Mouse (Mus musculus) G1E (cell line): Measurements from ENCODE around the gene Myocd. TPM values are rescaled to one million over a fixed set of nuclear protein-coding genes. Genes with fewer than 3 reads are reported as not detected.

Source experiments
- ATAC-seq: 2 replicates; pipeline ENCODE4 v1.8.0; 2016; ENCODE audit warnings: mild to moderate bottlenecking; ENCODE audit not compliant: insufficient number of reproducible peaks, poor library complexity, low FRiP score, severe bottlenecking; ENCODE audit errors: extremely low read depth
- DNase-seq: peaks from one replicate; pipeline ENCODE4 v3.0.0; 2012; ENCODE audit warnings: low spot score
- H3K27me3 ChIP-seq: 2 replicates; pipeline ENCODE4 v1.6.1; 2012; ENCODE audit warnings: mild to moderate bottlenecking, low read length, inconsistent platforms; ENCODE audit not compliant: insufficient read depth
- H3K36me3 ChIP-seq: replicated peaks from 2 replicates; pipeline ENCODE3; 2012; ENCODE audit warnings: mild to moderate bottlenecking, inconsistent platforms
- H3K4me1 ChIP-seq: 2 replicates; pipeline ENCODE4 v1.6.1; 2012; ENCODE audit warnings: low read depth, low read length, inconsistent platforms, mixed read lengths; ENCODE audit not compliant: insufficient read depth
- H3K4me3 ChIP-seq: 2 replicates; pipeline ENCODE4 v1.5.1; 2012; ENCODE audit warnings: low read depth, mild to moderate bottlenecking, inconsistent platforms, low read length, moderate library complexity, mixed read lengths
- H3K9me3 ChIP-seq: replicated peaks from 2 replicates; pipeline ENCODE4 v1.6.1; 2012; ENCODE audit warnings: inconsistent platforms
- CTCF ChIP-seq: IDR thresholded peaks from 2 replicates; pipeline ENCODE4 v1.5.1; 2012; ENCODE audit warnings: low read depth, low read length, inconsistent platforms, mixed read lengths
- GATA1 ChIP-seq: IDR thresholded peaks from 2 replicates; pipeline ENCODE4 v1.6.1; 2012; ENCODE audit warnings: borderline replicate concordance, low read length, inconsistent platforms, mixed read lengths
- GATA2 ChIP-seq: IDR thresholded peaks from 2 replicates; pipeline ENCODE4 v1.6.1; 2012; ENCODE audit warnings: low read depth, low read length, inconsistent platforms, borderline replicate concordance
- POLR2AphosphoS5 ChIP-seq: IDR thresholded peaks from 2 replicates; pipeline ENCODE4 v1.6.1; 2012; ENCODE audit warnings: low read depth, low read length, inconsistent platforms; ENCODE audit not compliant: insufficient replicate concordance
- TAL1 ChIP-seq: conservative IDR thresholded peaks from 2 replicates; pipeline ENCODE4 v1.6.1; 2012; ENCODE audit warnings: low read depth, low read length, inconsistent platforms, mixed read lengths
- polyA plus RNA-seq: library from polyadenylated mRNA; stranded (reverse); fragments of >175 nt; gene quantifications from 2 replicates; pipeline ENCODE4 v1.2.3, GENCODE M21; 2012
- total RNA-seq, 2 experiments: library from RNA; stranded (forward) in 1 of 2; stranded (reverse) in 1 of 2; fragments of 200-1000 nt in 1 of 2; fragments of >200 nt in 1 of 2; fragmentation: Nextera tagmentation in 1 of 2; gene quantifications; 2 replicates each; pipeline ENCODE4 v1.2.3; 2014 to 2017

The Myocd gene
- total and polyA plus RNA-seq, 3 experiments = 0.22 TPM; not detected in 2

GRCm38 (mm10) chr11:65275441-65275840, 5.7 kb upstream of the Myocd start:
- no peak for DNase-seq
- Histone ChIP-seq H3K4me1 (no peaks in the 10 kb centered on the region), H3K36me3 (no peaks in the 10 kb centered on the region), H3K9me3 (no peaks in the 10 kb centered on the region), H3K4me3 (no peak overlapping the region), H3K27me3 (0 out of 2 replicates have a peak, but pooled peaks cover 2% of the 10 kb centered on the region)
- ATAC-seq = no peak
- no peak for TF ChIP-seq POLR2AphosphoS5
- no peak for TF ChIP-seq GATA2
- TF ChIP-seq GATA1 = no peak
- TF ChIP-seq TAL1 = no peak
- no peak for TF ChIP-seq CTCF

GRCm38 (mm10) chr11:65271000-65271399, 1.2 kb upstream of the Myocd start:
- DNase-seq = no peak
- no peaks in the 10 kb centered on the region for H3K36me3 ChIP-seq

GRCm38 (mm10) chr11:65268310-65268709, 1.5 kb downstream of the Myocd start:
- 0 out of 2 replicates have a peak, but pooled peaks cover 2% of the 10 kb centered on the region for H3K9me3 ChIP-seq
- no peak overlapping the region for H3K4me3 ChIP-seq
- DNase-seq (no peak), ATAC-seq (no peak)
- no peaks in the 10 kb centered on the region for H3K4me1 ChIP-seq
- H3K36me3 ChIP-seq = no peaks in the 10 kb centered on the region
- no peak for TF ChIP-seq GATA2
- no peak for TF ChIP-seq GATA1
- TF ChIP-seq TAL1 = no peak
- TF ChIP-seq CTCF = no peak
- no peaks in the 10 kb centered on the region for H3K27me3 ChIP-seq

More at GRCm38 (mm10) chr11:65271000-65271399, 1.2 kb upstream of the Myocd start:
- ATAC-seq = no peak
- TF ChIP-seq POLR2AphosphoS5 (no peak), CTCF (no peak), GATA2 (no peak), GATA1 (no peak), TAL1 (no peak)
- H3K9me3 ChIP-seq = 0 out of 2 replicates have a peak, but pooled peaks cover 2% of the 10 kb centered on the region
- no peaks in the 10 kb centered on the region for H3K27me3 ChIP-seq
- H3K4me3 ChIP-seq = no peak overlapping the region
- H3K4me1 ChIP-seq = no peaks in the 10 kb centered on the region

- Histone ChIP-seq H3K36me3 (no peaks in the 10 kb centered on the region), H3K9me3 (no peaks in the 10 kb centered on the region), H3K27me3 (no peaks in the 10 kb centered on the region), H3K4me3 (no peak overlapping the region), H3K4me1 (no peaks in the 10 kb centered on the region)
- no peak for DNase-seq
- no peak for TF ChIP-seq GATA2
- no peak for TF ChIP-seq TAL1
- TF ChIP-seq POLR2AphosphoS5 = no peak
- no peak for TF ChIP-seq CTCF
- TF ChIP-seq GATA1 = no peak
- ATAC-seq = no peak
Measured at GRCm38 (mm10) chr11:65263466-65263865, 6.3 kb downstream of the Myocd start.

- no peak for TF ChIP-seq GATA1
- TF ChIP-seq TAL1 = no peak
- TF ChIP-seq GATA2 = no peak
- no peak for TF ChIP-seq POLR2AphosphoS5
- TF ChIP-seq CTCF = no peak
- no peaks in the 10 kb centered on the region for H3K9me3 ChIP-seq
- H3K4me1 ChIP-seq = no peaks in the 10 kb centered on the region
- H3K4me3 ChIP-seq = no peak overlapping the region
- ATAC-seq (no peak), DNase-seq (no peak)
- no peaks in the 10 kb centered on the region for H3K27me3 ChIP-seq
- H3K36me3 ChIP-seq = no peaks in the 10 kb centered on the region
Measured at GRCm38 (mm10) chr11:65258997-65259396, 10.8 kb downstream of the Myocd start.

- DNase-seq (no peak), ATAC-seq (no peak)
- H3K4me3 ChIP-seq = no peak overlapping the region
- no peaks in the 10 kb centered on the region for H3K27me3 ChIP-seq
- H3K36me3 ChIP-seq = no peaks in the 10 kb centered on the region
- no peaks in the 10 kb centered on the region for H3K9me3 ChIP-seq
- no peak for TF ChIP-seq CTCF
- TF ChIP-seq POLR2AphosphoS5 = no peak
- no peak for TF ChIP-seq GATA2
- no peak for TF ChIP-seq GATA1
- no peaks in the 10 kb centered on the region for H3K4me1 ChIP-seq
Measured at GRCm38 (mm10) chr11:65256143-65256542, 13.6 kb downstream of the Myocd start.

- DNase-seq (no peak), ATAC-seq (no peak)
- H3K4me1 ChIP-seq = no peaks in the 10 kb centered on the region
- no peaks in the 10 kb centered on the region for H3K36me3 ChIP-seq
- H3K4me3 ChIP-seq = no peak overlapping the region
- no peaks in the 10 kb centered on the region for H3K9me3 ChIP-seq
- no peaks in the 10 kb centered on the region for H3K27me3 ChIP-seq
- TF ChIP-seq POLR2AphosphoS5 (no peak), CTCF (no peak), TAL1 (no peak), GATA1 (no peak), GATA2 (no peak)
Measured at GRCm38 (mm10) chr11:65255564-65255963, 14.2 kb downstream of the Myocd start.
